Mouse (Mus musculus): ENCODE measurements around the gene Fgf14.
"Not testable (repeated sequence)": the region's sequence is repeated elsewhere in the genome, so short reads cannot be mapped to it uniquely, and the experiment has no call there.

Gene Fgf14

GRCm38 (mm10) chr14:124474066-124474667 lies 202.8 kb downstream of the Fgf14 start:
- no peak for DNase-seq (ENCODE audit: low spot score)

GRCm38 (mm10) chr14:124470909-124471308 lies 206.0 kb downstream of the Fgf14 start:
- no peak for DNase-seq (ENCODE audit: low spot score)

- DNase-seq (ENCODE audit: low spot score): no peak
Measured at GRCm38 (mm10) chr14:124455120-124455519, 221.8 kb downstream of the Fgf14 start.

GRCm38 (mm10) chr14:124446096-124446840 lies 230.7 kb downstream of the Fgf14 start:
- no peak for DNase-seq (ENCODE audit: low spot score)

- no peak for DNase-seq (ENCODE audit: low spot score)
Measured at GRCm38 (mm10) chr14:124444831-124445230, 232.1 kb downstream of the Fgf14 start.

- not testable (repeated sequence) for DNase-seq (ENCODE audit: low spot score)
Measured at GRCm38 (mm10) chr14:124439298-124439697, 237.6 kb downstream of the Fgf14 start.

GRCm38 (mm10) chr14:124411890-124412289 lies 265.0 kb downstream of the Fgf14 start:
- DNase-seq (ENCODE audit: low spot score): no peak

GRCm38 (mm10) chr14:124410945-124411344 lies 266.0 kb downstream of the Fgf14 start:
- no peak for DNase-seq (ENCODE audit: low spot score)

GRCm38 (mm10) chr14:124328391-124328790 lies 348.5 kb downstream of the Fgf14 start:
- no peak for DNase-seq (ENCODE audit: low spot score)

- DNase-seq (ENCODE audit: low spot score): no peak
Measured at GRCm38 (mm10) chr14:124319017-124319718, 357.8 kb downstream of the Fgf14 start.

GRCm38 (mm10) chr14:124315513-124315912 lies 361.4 kb downstream of the Fgf14 start:
- DNase-seq (ENCODE audit: low spot score): no peak

- DNase-seq (ENCODE audit: low spot score): no peak
Measured at GRCm38 (mm10) chr14:124287027-124287426, 389.9 kb downstream of the Fgf14 start.

GRCm38 (mm10) chr14:124278384-124278944 lies 398.5 kb downstream of the Fgf14 start:
- DNase-seq (ENCODE audit: low spot score): no peak

- DNase-seq (ENCODE audit: low spot score): no peak
Measured at GRCm38 (mm10) chr14:124266977-124267376, 409.9 kb downstream of the Fgf14 start.

GRCm38 (mm10) chr14:124264541-124265059 lies 412.3 kb downstream of the Fgf14 start:
- DNase-seq (ENCODE audit: low spot score): no peak

- DNase-seq (ENCODE audit: low spot score): no peak
Measured at GRCm38 (mm10) chr14:124263199-124263598, 413.7 kb downstream of the Fgf14 start.

GRCm38 (mm10) chr14:124247517-124247916 lies 429.4 kb downstream of the Fgf14 start:
- no peak for DNase-seq (ENCODE audit: low spot score)

GRCm38 (mm10) chr14:124223445-124223844 lies 453.5 kb downstream of the Fgf14 start:
- no peak for DNase-seq (ENCODE audit: low spot score)

- DNase-seq (ENCODE audit: low spot score): no peak
Measured at GRCm38 (mm10) chr14:124222447-124222846, 454.5 kb downstream of the Fgf14 start.

GRCm38 (mm10) chr14:124220979-124221378 lies 455.9 kb downstream of the Fgf14 start:
- no peak for DNase-seq (ENCODE audit: low spot score)

- no peak for DNase-seq (ENCODE audit: low spot score)
Measured at GRCm38 (mm10) chr14:124195806-124196205, 481.1 kb downstream of the Fgf14 start.

- no peak for DNase-seq (ENCODE audit: low spot score)
Measured at GRCm38 (mm10) chr14:124195331-124195730, 481.6 kb downstream of the Fgf14 start.

GRCm38 (mm10) chr14:124192815-124193142 lies 484.1 kb downstream of the Fgf14 start:
- DNase-seq (ENCODE audit: low spot score): no peak
